Mouse (Mus musculus) midbrain, embryonic 14.5 days (tissue): ENCODE results near the gene Rwdd3. TPM values are rescaled to one million over a fixed set of nuclear protein-coding genes. Genes with fewer than 3 reads are reported as not detected.

Experiments used
- ATAC-seq: fragments of 200-750 bp; cut with Nextera tagmentation; 2 replicates; pipeline ENCODE4 v1.8.0; 2017; ENCODE audit warnings: moderate number of reproducible peaks, moderate library complexity; ENCODE audit not compliant: low FRiP score, low TSS enrichment
- DNase-seq: peaks from one replicate; pipeline ENCODE4 v3.0.0-alpha.2; 2015
- H3K27ac ChIP-seq: fragments of 300-500 bp; sonication (generic); replicated peaks from 2 replicates; pipeline ENCODE4 v1.5.1; 2014; ENCODE audit warnings: mild to moderate bottlenecking, low read depth, low read length, moderate library complexity
- H3K27me3 ChIP-seq: fragments of 300-500 bp; sonication (generic); 2 replicates; pipeline ENCODE4 v1.6.1; 2014; ENCODE audit warnings: low read length, control low read depth, mixed read lengths; ENCODE audit not compliant: control insufficient read depth, insufficient read depth
- H3K36me3 ChIP-seq: fragments of 300-500 bp; sonication (generic); 2 replicates; pipeline ENCODE4 v1.6.1; 2014; ENCODE audit warnings: low read length, control low read depth; ENCODE audit not compliant: control insufficient read depth, insufficient read depth
- H3K4me1 ChIP-seq: fragments of 300-500 bp; sonication (generic); 2 replicates; pipeline ENCODE4 v1.6.1; 2014; ENCODE audit warnings: mild to moderate bottlenecking, antibody characterized with exemption, low read length, control low read depth; ENCODE audit not compliant: control insufficient read depth, insufficient read depth
- H3K4me2 ChIP-seq: fragments of 300-500 bp; sonication (generic); 2 replicates; pipeline ENCODE4 v1.6.1; 2014; ENCODE audit warnings: mild to moderate bottlenecking, low read length, moderate library complexity
- H3K4me3 ChIP-seq: fragments of 300-500 bp; sonication (generic); replicated peaks from 2 replicates; pipeline ENCODE4 v1.5.1; 2014; ENCODE audit warnings: low read depth, low read length
- H3K9ac ChIP-seq: fragments of 300-500 bp; sonication (generic); replicated peaks from 2 replicates; pipeline ENCODE4 v1.6.1; 2014; ENCODE audit warnings: mild to moderate bottlenecking, low read length, moderate library complexity
- H3K9me3 ChIP-seq: fragments of 300-500 bp; sonication (generic); 2 replicates; pipeline ENCODE4 v1.6.1; 2016; ENCODE audit warnings: low read length, control low read depth, mixed read lengths; ENCODE audit not compliant: control insufficient read depth
- WGBS: fragments of 180-500 bp; shearing (Covaris S2); extraction: QIAGEN DNeasy Blood & Tissue Kit; methylation state at CpG from one replicate; pipeline ENCODE4 v1.1.7; 2014; 5-methylcytosine and 5-hydroxymethylcytosine counted together
- polyA plus RNA-seq: library from polyadenylated mRNA; unstranded; fragments of >200 nt; fragmentation: Nextera tagmentation; extraction: Ambion mirVana; gene quantifications from 2 replicates; pipeline ENCODE4 v1.2.1, GENCODE M21; 2014

Rwdd3 gene
- polyA plus RNA-seq = 5.1 and 6.1 TPM in 2 replicates

- Histone ChIP-seq H3K27ac (peak within 1 kb of the TSS; percentile 64), H3K4me3 (peak within 1 kb of the TSS; percentile 59), H3K27me3 (no peaks in the 10 kb centered on the region), H3K36me3 (no peaks in the 10 kb centered on the region), H3K9me3 (no peaks in the 10 kb centered on the region), H3K4me2 (peak within 1 kb of the TSS; percentile 76), H3K9ac (peak within 1 kb of the TSS; percentile 59), H3K4me1 (no peaks in the 10 kb centered on the region)
- under 1% methylated on average over 40 of the region's 40 CpGs for WGBS
- peak; percentile 90 for DNase-seq
- ATAC-seq = peak; percentile 91
Measured at GRCm38 (mm10) chr3:121171243-121171871, at the start of gene Rwdd3. Gene Rwdd3, minus strand, starts transcription at chr3:121171695.

- Histone ChIP-seq H3K27me3 (no peaks in the 10 kb centered on the region), H3K4me2 (no peak overlapping the region), H3K27ac (no peak overlapping the region), H3K4me1 (no peaks in the 10 kb centered on the region), H3K9ac (no peak overlapping the region), H3K36me3 (no peaks in the 10 kb centered on the region), H3K9me3 (no peaks in the 10 kb centered on the region), H3K4me3 (no peak overlapping the region)
- DNase-seq (no peak), ATAC-seq (no peak)
- 89% methylated on average over 6 of the region's 6 CpGs for WGBS
Measured at GRCm38 (mm10) chr3:121217011-121217410, 45.5 kb upstream of the Rwdd3 start.

GRCm38 (mm10) chr3:121213501-121213900 is 42.0 kb upstream of the Rwdd3 start:
- no peak overlapping the region for H3K27ac ChIP-seq
- no peaks in the 10 kb centered on the region for H3K36me3 ChIP-seq
- no peak overlapping the region for H3K9ac ChIP-seq
- WGBS = 84% methylated on average over 3 of the region's 3 CpGs
- no peak overlapping the region for H3K4me2 ChIP-seq
- no peak overlapping the region for H3K4me3 ChIP-seq
- DNase-seq = no peak
- H3K27me3 ChIP-seq = no peaks in the 10 kb centered on the region
- ATAC-seq = no peak
- no peaks in the 10 kb centered on the region for H3K4me1 ChIP-seq
- H3K9me3 ChIP-seq = no peaks in the 10 kb centered on the region

DNA sequence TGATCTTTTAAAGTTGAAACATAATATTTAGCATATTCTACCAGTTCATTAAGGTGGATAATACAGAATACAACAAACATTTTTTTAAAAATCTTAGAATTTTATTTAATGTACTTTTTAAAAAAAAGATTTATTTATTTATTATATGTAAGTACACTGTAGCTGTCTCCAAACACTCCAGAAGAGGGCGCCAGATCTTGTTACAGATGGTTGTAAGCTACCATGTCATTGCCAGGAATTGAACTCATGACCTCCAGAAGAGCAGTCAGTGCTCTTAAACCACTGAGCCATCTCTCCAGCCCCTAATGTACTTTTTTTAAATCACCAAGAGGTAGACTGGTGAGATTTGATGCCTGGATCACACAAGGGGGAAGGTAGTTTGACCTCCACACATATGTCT is 40.7 kb upstream of the Rwdd3 start:
- Histone ChIP-seq H3K9me3 (no peaks in the 10 kb centered on the region), H3K4me2 (no peak overlapping the region), H3K27ac (no peak overlapping the region), H3K4me3 (no peak overlapping the region), H3K36me3 (no peaks in the 10 kb centered on the region), H3K9ac (no peak overlapping the region), H3K27me3 (no peaks in the 10 kb centered on the region), H3K4me1 (no peaks in the 10 kb centered on the region)
- no peak for ATAC-seq
- no peak for DNase-seq
- 50% methylated on average over 1 of the region's 1 CpGs for WGBS

DNA sequence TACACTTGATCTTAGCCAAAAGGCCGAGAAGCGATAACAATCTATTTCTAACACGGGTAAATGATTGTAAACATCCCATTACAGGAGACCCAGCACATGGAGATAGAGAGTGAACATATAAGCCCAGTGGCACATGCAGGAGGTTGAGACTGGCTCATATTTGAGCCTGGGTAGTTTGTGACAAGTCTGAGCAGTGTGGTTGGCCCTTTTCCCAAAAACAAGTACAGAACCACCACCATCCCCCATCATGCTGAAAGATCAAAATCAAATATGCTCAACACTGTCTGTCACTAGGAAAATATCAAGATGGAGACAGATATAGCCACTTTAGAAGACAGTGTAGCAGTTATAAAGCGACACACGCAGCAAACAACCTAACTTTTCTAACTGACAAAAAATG is 37.5 kb upstream of the Rwdd3 start:
- Histone ChIP-seq H3K4me1 (no peaks in the 10 kb centered on the region), H3K4me2 (no peak overlapping the region), H3K36me3 (no peaks in the 10 kb centered on the region), H3K9me3 (no peaks in the 10 kb centered on the region), H3K27me3 (no peaks in the 10 kb centered on the region), H3K9ac (no peak overlapping the region), H3K4me3 (no peak overlapping the region), H3K27ac (no peak overlapping the region)
- DNase-seq (no peak), ATAC-seq (no peak)
- WGBS = 98% methylated on average over 5 of the region's 5 CpGs

- H3K27ac ChIP-seq = no peak overlapping the region
- DNase-seq (no peak), ATAC-seq (no peak)
- H3K36me3 ChIP-seq = no peaks in the 10 kb centered on the region
- H3K27me3 ChIP-seq = no peaks in the 10 kb centered on the region
- H3K9ac ChIP-seq = no peak overlapping the region
- 87% methylated on average over 19 of the region's 19 CpGs for WGBS
- no peak overlapping the region for H3K4me3 ChIP-seq
- H3K4me1 ChIP-seq = no peaks in the 10 kb centered on the region
- H3K4me2 ChIP-seq = no peak overlapping the region
- H3K9me3 ChIP-seq = no peaks in the 10 kb centered on the region
Measured at GRCm38 (mm10) chr3:121206202-121206882, 34.8 kb upstream of the Rwdd3 start.

- no peak overlapping the region for H3K27ac ChIP-seq
- DNase-seq (no peak), ATAC-seq (no peak)
- no peak overlapping the region for H3K4me3 ChIP-seq
- no peaks in the 10 kb centered on the region for H3K36me3 ChIP-seq
- no peaks in the 10 kb centered on the region for H3K9me3 ChIP-seq
- H3K4me2 ChIP-seq = no peak overlapping the region
- WGBS = 88% methylated on average over 2 of the region's 2 CpGs
- H3K9ac ChIP-seq = no peak overlapping the region
- H3K27me3 ChIP-seq = no peaks in the 10 kb centered on the region
- no peaks in the 10 kb centered on the region for H3K4me1 ChIP-seq
Measured at GRCm38 (mm10) chr3:121202638-121203037, 31.1 kb upstream of the Rwdd3 start.

GRCm38 (mm10) chr3:121201012-121201747 is 29.7 kb upstream of the Rwdd3 start:
- ATAC-seq = 0 out of 2 replicates have a peak, but pooled peaks have one; percentile 40
- H3K4me3 ChIP-seq = no peak overlapping the region
- no peak overlapping the region for H3K27ac ChIP-seq
- no peak overlapping the region for H3K9ac ChIP-seq
- WGBS = 60% methylated on average over 11 of the region's 11 CpGs
- no peak for DNase-seq
- H3K4me1 ChIP-seq = no peaks in the 10 kb centered on the region
- H3K4me2 ChIP-seq = no peak overlapping the region
- no peaks in the 10 kb centered on the region for H3K36me3 ChIP-seq
- H3K27me3 ChIP-seq = no peaks in the 10 kb centered on the region
- no peaks in the 10 kb centered on the region for H3K9me3 ChIP-seq
